Mouse (Mus musculus): Measurements from ENCODE around the gene Fam189a1. TPM values are rescaled to one million over a fixed set of nuclear protein-coding genes. Genes with fewer than 3 reads are reported as not detected.

The Fam189a1 gene
- polyA plus RNA-seq (2015; fragmentation: Nextera tagmentation; extraction: Ambion mirVana) = 0.23 and 0.74 TPM in 2 replicates

DNA sequence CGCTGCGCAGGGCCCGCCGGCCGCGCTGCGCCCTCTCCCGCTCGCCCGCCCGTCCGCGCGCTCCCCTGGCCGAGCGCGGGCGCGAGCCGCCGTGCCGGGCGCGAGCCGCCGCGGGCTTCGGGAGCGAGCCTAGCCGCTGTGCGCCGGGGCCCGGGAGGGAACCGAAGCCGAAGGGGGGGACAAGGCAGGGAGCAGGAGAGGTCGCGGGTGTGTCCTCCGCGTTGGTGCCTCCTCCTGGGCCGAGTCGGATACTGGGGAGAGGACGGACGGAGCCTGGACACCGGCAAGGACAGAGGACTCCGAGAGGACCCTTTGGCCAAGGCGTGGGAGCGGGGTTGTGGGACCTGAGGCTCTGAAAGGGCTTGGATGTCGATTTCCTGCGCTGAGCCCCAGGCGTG, at the start of gene Fam189a1:
TSS of gene Fam189a1 (minus strand) at position 57 of the 398 bp plus-strand sequence.
- peak; percentile 53; the same call in 1 of the 2 replicates for ATAC-seq (replicated peaks; ENCODE audit: low FRiP score, low read depth)
- peak; percentile 42 for DNase-seq (ENCODE audit: low spot score)
- Histone ChIP-seq H3K4me3 (replicated peaks; ENCODE audit: low read depth, low read length) (peak within 1 kb of the TSS; percentile 61), H3K36me3 (ENCODE audit: insufficient read depth, low read length) (no peaks in the 10 kb centered on the region), H3K27ac (no peak within 1 kb of the TSS), H3K27me3 (ENCODE audit: insufficient read depth, low read length) (peaks cover 37% of the 10 kb centered on the region), H3K9ac (ENCODE audit: low read depth, low read length) (peak within 1 kb of the TSS; percentile 47), H3K4me2 (ENCODE audit: low read length) (peak within 1 kb of the TSS; percentile 97), H3K9me3 (replicated peaks; ENCODE audit: low read length) (no peaks in the 10 kb centered on the region), H3K4me1 (replicated peaks; ENCODE audit: insufficient read depth, low read length) (no peaks in the 10 kb centered on the region; the same call in 1 of the 2 replicates)
- TF ChIP-seq CTCF (IDR thresholded peaks at IDR 0.05; ENCODE audit: low read depth) = no peak
- WGBS = under 1% methylated on average over 33 of the region's 50 CpGs

DNA sequence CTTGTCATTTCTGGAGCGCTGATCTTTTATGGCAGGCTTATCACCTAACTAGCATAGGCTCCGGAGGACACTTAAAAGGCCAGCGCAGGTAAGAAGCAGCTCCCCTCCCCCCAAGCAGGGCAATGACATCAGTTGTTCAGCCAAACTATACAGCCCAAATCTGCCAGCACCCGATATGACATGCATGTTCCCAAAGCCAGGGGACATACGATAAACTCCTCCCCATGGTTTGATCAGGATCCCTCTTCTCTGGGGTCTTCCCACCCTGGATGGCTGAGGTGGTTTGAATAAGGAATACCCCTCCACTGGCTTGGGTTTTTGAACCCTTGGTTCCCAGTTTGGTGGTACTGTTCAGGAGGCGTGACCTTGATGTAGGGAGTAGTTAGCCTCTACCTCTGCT, 49.7 kb upstream of the Fam189a1 start:
- ATAC-seq (replicated peaks; ENCODE audit: low FRiP score, low read depth) (no peak), DNase-seq (ENCODE audit: low spot score) (no peak)
- Histone ChIP-seq H3K9ac (ENCODE audit: low read depth, low read length) (no peak overlapping the region), H3K4me2 (ENCODE audit: low read length) (no peak overlapping the region), H3K27me3 (ENCODE audit: insufficient read depth, low read length) (no peaks in the 10 kb centered on the region), H3K9me3 (replicated peaks; ENCODE audit: low read length) (peaks cover 4% of the 10 kb centered on the region; the same call in 1 of the 2 replicates), H3K4me1 (replicated peaks; ENCODE audit: insufficient read depth, low read length) (no peaks in the 10 kb centered on the region), H3K36me3 (ENCODE audit: insufficient read depth, low read length) (no peaks in the 10 kb centered on the region), H3K4me3 (replicated peaks; ENCODE audit: low read depth, low read length) (no peak overlapping the region), H3K27ac (no peak overlapping the region)
- WGBS = 90% methylated on average over 6 of the region's 6 CpGs
- no peak for TF ChIP-seq CTCF (IDR thresholded peaks at IDR 0.05; ENCODE audit: low read depth)

DNA sequence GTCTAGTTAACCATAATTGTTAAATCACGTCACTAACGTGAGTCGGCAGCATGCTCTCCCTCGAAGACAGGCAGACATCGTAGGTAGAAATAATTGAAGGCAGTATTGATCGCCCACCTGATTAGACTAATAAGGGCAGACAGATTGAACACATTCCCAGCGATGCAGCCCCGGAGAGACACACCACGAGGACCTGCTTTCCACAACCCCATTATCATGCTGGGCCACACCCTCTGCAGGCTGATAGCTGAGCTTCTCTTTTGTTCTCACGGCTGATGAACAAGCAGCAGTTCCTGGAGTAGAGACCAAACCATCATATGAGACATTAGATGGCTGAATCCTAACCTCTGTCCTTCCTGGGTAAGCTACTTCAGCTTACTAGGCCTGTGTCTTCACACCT, 46.3 kb upstream of the Fam189a1 start:
- Histone ChIP-seq H3K4me3 (replicated peaks; ENCODE audit: low read depth, low read length) (no peak overlapping the region), H3K27me3 (ENCODE audit: insufficient read depth, low read length) (no peaks in the 10 kb centered on the region), H3K9me3 (replicated peaks; ENCODE audit: low read length) (peaks cover 4% of the 10 kb centered on the region; the same call in 1 of the 2 replicates), H3K9ac (ENCODE audit: low read depth, low read length) (no peak overlapping the region), H3K4me1 (replicated peaks; ENCODE audit: insufficient read depth, low read length) (no peaks in the 10 kb centered on the region), H3K4me2 (ENCODE audit: low read length) (no peak overlapping the region), H3K27ac (no peak overlapping the region), H3K36me3 (ENCODE audit: insufficient read depth, low read length) (no peaks in the 10 kb centered on the region)
- no peak for DNase-seq (ENCODE audit: low spot score)
- WGBS = 86% methylated on average over 10 of the region's 10 CpGs
- TF ChIP-seq CTCF (IDR thresholded peaks at IDR 0.05; ENCODE audit: low read depth) = no peak
- no peak for ATAC-seq (replicated peaks; ENCODE audit: low FRiP score, low read depth)

DNA sequence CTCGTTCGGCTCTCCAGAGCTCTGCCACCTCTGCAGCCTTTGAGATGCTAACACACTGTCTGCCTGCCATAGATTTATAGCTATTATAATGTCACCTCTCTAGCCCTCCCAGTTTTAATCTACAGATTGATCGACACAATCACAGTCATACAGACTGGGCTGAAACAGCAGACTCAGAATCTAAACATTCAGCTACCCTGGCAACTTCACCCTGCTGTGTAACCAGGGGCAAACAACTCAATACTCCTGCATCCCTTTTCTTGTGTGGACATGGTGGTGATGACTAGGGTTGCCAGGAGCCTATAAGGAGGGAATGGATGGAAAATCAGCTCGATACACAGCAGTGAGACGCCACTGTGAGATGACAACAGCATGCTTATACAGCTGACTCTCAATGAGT, 24.3 kb upstream of the Fam189a1 start:
- TF ChIP-seq CTCF (IDR thresholded peaks at IDR 0.05; ENCODE audit: low read depth) = no peak
- Histone ChIP-seq H3K27ac (no peak overlapping the region), H3K36me3 (ENCODE audit: insufficient read depth, low read length) (no peaks in the 10 kb centered on the region), H3K4me3 (replicated peaks; ENCODE audit: low read depth, low read length) (no peak overlapping the region), H3K9me3 (replicated peaks; ENCODE audit: low read length) (no peaks in the 10 kb centered on the region), H3K4me2 (ENCODE audit: low read length) (no peak overlapping the region), H3K9ac (ENCODE audit: low read depth, low read length) (no peak overlapping the region), H3K4me1 (replicated peaks; ENCODE audit: insufficient read depth, low read length) (no peaks in the 10 kb centered on the region), H3K27me3 (ENCODE audit: insufficient read depth, low read length) (no peaks in the 10 kb centered on the region)
- no peak for ATAC-seq (replicated peaks; ENCODE audit: low FRiP score, low read depth)
- no peak for DNase-seq (ENCODE audit: low spot score)
- WGBS = 67% methylated on average over 5 of the region's 5 CpGs

DNA sequence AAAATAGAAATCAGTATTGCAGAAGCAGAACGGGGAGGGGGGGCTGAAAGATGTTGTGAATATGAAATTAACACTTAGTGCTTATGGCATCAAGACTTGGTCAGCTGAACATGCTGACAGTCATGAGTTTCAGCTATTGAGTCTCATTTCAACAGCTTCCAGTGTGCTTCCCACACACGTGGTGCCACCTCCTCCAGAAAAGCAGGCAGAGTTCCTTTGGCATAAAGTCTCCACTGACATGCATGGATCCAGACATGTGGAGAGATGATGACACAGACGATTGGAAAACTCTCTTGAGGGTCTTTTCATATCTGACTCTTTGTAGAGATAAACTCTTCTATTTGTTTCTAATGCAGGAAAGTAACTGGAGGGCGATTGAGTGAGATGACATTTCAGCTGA, 14.4 kb upstream of the Fam189a1 start:
- no peak overlapping the region for H3K4me3 ChIP-seq (replicated peaks; ENCODE audit: low read depth, low read length)
- DNase-seq (ENCODE audit: low spot score) (no peak), ATAC-seq (replicated peaks; ENCODE audit: low FRiP score, low read depth) (no peak)
- no peak for TF ChIP-seq CTCF (IDR thresholded peaks at IDR 0.05; ENCODE audit: low read depth)
- no peaks in the 10 kb centered on the region for H3K9me3 ChIP-seq (replicated peaks; ENCODE audit: low read length)
- H3K27ac ChIP-seq = no peak overlapping the region
- H3K36me3 ChIP-seq (ENCODE audit: insufficient read depth, low read length) = no peaks in the 10 kb centered on the region
- no peak overlapping the region for H3K9ac ChIP-seq (ENCODE audit: low read depth, low read length)
- H3K4me2 ChIP-seq (ENCODE audit: low read length) = no peak overlapping the region
- H3K4me1 ChIP-seq (replicated peaks; ENCODE audit: insufficient read depth, low read length) = no peaks in the 10 kb centered on the region
- WGBS = 81% methylated on average over 4 of the region's 4 CpGs
- H3K27me3 ChIP-seq (ENCODE audit: insufficient read depth, low read length) = no peaks in the 10 kb centered on the region

DNA sequence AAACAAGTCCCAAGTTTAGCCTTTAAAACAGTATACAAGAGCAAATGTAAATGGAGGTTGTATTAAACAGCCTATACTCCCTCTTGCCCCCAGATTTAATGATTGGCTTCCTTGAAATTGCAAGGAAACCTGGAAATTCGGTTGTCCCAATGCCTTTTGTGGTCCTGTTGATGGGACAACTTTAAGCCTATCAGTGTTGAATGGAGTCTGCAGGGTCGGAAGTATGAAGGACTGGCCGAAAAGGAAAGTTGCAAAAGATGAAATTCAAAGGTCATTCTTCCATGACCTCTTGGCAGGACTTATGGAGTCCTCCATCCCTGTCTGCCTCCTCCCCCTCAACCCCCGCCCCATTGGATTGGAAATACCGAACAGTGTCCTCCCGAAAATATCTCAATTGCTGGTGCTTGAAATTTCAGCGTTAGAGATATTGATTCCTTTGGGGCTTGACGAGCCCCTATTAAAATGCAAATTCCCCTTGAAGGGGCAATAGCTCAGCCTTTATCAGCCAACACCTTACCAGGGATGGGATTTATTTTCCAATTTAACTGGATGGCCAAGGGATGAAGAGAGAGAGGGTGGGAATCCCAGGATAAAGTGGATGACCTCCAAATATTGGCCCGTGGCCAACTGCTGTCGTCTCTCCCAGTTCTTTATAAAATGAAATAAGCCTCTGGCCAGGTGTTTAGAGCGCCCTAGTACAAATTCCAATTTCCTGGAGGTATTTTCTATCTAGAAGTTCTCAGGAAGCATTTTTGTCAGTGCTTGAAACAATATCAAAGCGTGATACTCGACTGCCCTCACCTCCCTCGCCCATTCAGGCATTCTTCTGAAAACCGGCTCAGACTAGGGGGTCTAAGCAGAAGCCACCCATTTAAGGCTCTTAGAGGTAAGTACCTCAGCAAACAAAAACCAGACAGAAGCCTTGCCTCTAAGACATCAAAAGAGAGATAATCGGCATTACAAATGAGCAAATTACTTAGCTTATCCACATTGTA, 958 bp upstream of the Fam189a1 start:
- no peak for DNase-seq (ENCODE audit: low spot score)
- no peak for TF ChIP-seq CTCF (IDR thresholded peaks at IDR 0.05; ENCODE audit: low read depth)
- H3K9me3 ChIP-seq (replicated peaks; ENCODE audit: low read length) = no peaks in the 10 kb centered on the region
- no peak for ATAC-seq (replicated peaks; ENCODE audit: low FRiP score, low read depth)
- H3K36me3 ChIP-seq (ENCODE audit: insufficient read depth, low read length) = no peaks in the 10 kb centered on the region
- H3K9ac ChIP-seq (ENCODE audit: low read depth, low read length) = no peak overlapping the region
- H3K27me3 ChIP-seq (ENCODE audit: insufficient read depth, low read length) = peaks cover 37% of the 10 kb centered on the region
- H3K4me1 ChIP-seq (replicated peaks; ENCODE audit: insufficient read depth, low read length) = no peaks in the 10 kb centered on the region; the same call in 1 of the 2 replicates
- H3K4me2 ChIP-seq (ENCODE audit: low read length) = peak overlapping the region; percentile 97
- H3K4me3 ChIP-seq (replicated peaks; ENCODE audit: low read depth, low read length) = peak overlapping the region; percentile 61; the same call in 1 of the 2 replicates
- WGBS = 14% methylated on average over 16 of the region's 16 CpGs
- no peak overlapping the region for H3K27ac ChIP-seq

Data from kidney, postnatal 0 days (tissue).